Mouse (Mus musculus) liver, embryonic 15.5 days (tissue): Measurements from ENCODE around the gene Pik3r3. TPM values are rescaled to one million over a fixed set of nuclear protein-coding genes. Genes with fewer than 3 reads are reported as not detected.
"Not testable (repeated sequence)": the region's sequence is repeated elsewhere in the genome, so short reads cannot be mapped to it uniquely, and the experiment has no call there.

Experiments
- ATAC-seq: fragments of 200-750 bp; cut with Nextera tagmentation; 2 replicates; pipeline ENCODE4 v1.8.0; 2017; ENCODE audit warnings: moderate number of reproducible peaks, mild to moderate bottlenecking, moderate library complexity; ENCODE audit not compliant: insufficient read depth
- H3K27ac ChIP-seq: fragments of 300-500 bp; sonication (generic); replicated peaks from 2 replicates; pipeline ENCODE4 v1.5.1; 2015; ENCODE audit warnings: mild to moderate bottlenecking, inconsistent platforms
- H3K27me3 ChIP-seq: fragments of 300-500 bp; sonication (generic); 2 replicates; pipeline ENCODE4 v1.6.1; 2015; ENCODE audit warnings: mild to moderate bottlenecking, inconsistent platforms
- H3K36me3 ChIP-seq: fragments of 300-500 bp; sonication (generic); replicated peaks from 2 replicates; pipeline ENCODE4 v1.6.1; 2015; ENCODE audit warnings: moderate library complexity, mild to moderate bottlenecking, inconsistent platforms
- H3K4me1 ChIP-seq: fragments of 300-500 bp; sonication (generic); replicated peaks from 2 replicates; pipeline ENCODE4 v1.6.1; 2015; ENCODE audit warnings: inconsistent platforms
- H3K4me2 ChIP-seq: fragments of 300-500 bp; sonication (generic); 2 replicates; pipeline ENCODE4 v1.6.1; 2015; ENCODE audit warnings: moderate library complexity, mild to moderate bottlenecking, inconsistent platforms
- H3K4me3 ChIP-seq: fragments of 300-500 bp; sonication (generic); replicated peaks from 2 replicates; pipeline ENCODE4 v1.5.1; 2015; ENCODE audit warnings: mild to moderate bottlenecking, inconsistent platforms
- H3K9ac ChIP-seq: fragments of 300-500 bp; sonication (generic); 2 replicates; pipeline ENCODE4 v1.6.1; 2015; ENCODE audit warnings: moderate library complexity, mild to moderate bottlenecking, inconsistent platforms
- H3K9me3 ChIP-seq: fragments of 300-500 bp; sonication (generic); replicated peaks from 2 replicates; pipeline ENCODE4 v1.6.1; 2016; ENCODE audit warnings: inconsistent platforms
- WGBS: fragments of 180-500 bp; shearing (Covaris S2); methylation state at CpG from one replicate; pipeline ENCODE4 v1.1.7; 2015; ENCODE audit warnings: mixed read lengths; ENCODE audit not compliant: insufficient replicate concordance; 5-methylcytosine and 5-hydroxymethylcytosine counted together
- polyA plus RNA-seq: library from polyadenylated mRNA; unstranded; fragments of >200 nt; fragmentation: Nextera tagmentation; extraction: Ambion mirVana; gene quantifications from 2 replicates; pipeline ENCODE4 v1.2.1, GENCODE M21; 2015

Gene Pik3r3
- polyA plus RNA-seq, 1 experiment from 2014 or later, result 0.63 TPM

- H3K27me3 ChIP-seq, result no peaks in the 10 kb centered on the region
- H3K9ac ChIP-seq, result no peak overlapping the region
- no peak for ATAC-seq
- H3K4me1 ChIP-seq, result peaks cover 28% of the 10 kb centered on the region
- no peaks in the 10 kb centered on the region for H3K9me3 ChIP-seq
- no peak overlapping the region for H3K4me3 ChIP-seq
- H3K4me2 ChIP-seq, result no peak overlapping the region
- 0 out of 2 replicates have a peak overlapping the region, but pooled peaks have one; percentile 75 for H3K27ac ChIP-seq
- H3K36me3 ChIP-seq, result no peaks in the 10 kb centered on the region
- 36% methylated on average over 4 of the region's 4 CpGs for WGBS
Observed at GRCm38 (mm10) chr4:116192286-116192835, 29.1 kb upstream of the Pik3r3 start.

DNA sequence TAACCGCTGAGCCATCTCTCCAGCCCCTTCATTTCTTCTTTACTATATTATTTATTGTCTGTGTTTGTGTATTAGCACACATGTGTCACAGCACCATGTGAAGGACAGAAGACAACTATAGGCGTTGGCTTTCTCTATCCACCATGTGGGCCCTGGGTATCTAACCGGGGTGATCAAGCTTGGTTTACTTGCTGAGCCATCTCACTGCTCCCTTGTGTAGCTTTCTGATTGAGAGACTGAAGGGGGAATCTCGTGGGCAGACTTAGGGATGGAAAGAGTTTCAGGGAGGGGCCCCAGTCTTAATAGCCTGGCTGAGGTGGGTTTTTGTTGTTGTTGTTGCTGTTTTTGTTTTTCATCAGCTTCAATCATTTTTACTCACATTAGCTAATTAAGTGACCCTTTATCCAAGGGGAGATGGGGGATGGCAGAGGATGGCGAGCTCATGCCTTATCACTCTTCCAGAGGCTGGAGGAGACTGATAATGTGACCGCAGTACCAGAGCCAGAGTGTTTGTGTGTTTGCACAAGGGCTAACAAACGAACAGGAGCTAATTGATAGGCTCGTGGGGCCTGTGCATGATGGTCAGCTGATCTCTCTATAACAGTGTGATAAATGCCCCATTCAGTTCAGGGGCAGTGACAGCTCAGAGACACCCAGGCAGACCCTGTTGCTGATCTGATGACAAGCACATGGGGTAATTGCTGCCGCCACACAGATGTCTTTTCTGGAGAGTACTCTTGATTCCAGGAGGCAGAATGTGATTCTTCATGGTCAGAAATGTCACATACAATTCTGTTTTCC is 27.6 kb upstream of the Pik3r3 start:
- peak; percentile 98 for ATAC-seq
- H3K27me3 ChIP-seq, result no peaks in the 10 kb centered on the region
- peak overlapping the region; percentile 75 for H3K27ac ChIP-seq
- H3K36me3 ChIP-seq, result no peaks in the 10 kb centered on the region
- H3K4me3 ChIP-seq, result no peak overlapping the region
- peaks cover 28% of the 10 kb centered on the region for H3K4me1 ChIP-seq
- H3K9ac ChIP-seq, result peak overlapping the region; percentile 22; the same call in 1 of the 2 replicates
- peak overlapping the region; percentile 19 for H3K4me2 ChIP-seq
- 24% methylated on average over 9 of the region's 9 CpGs for WGBS
- H3K9me3 ChIP-seq, result no peaks in the 10 kb centered on the region

DNA sequence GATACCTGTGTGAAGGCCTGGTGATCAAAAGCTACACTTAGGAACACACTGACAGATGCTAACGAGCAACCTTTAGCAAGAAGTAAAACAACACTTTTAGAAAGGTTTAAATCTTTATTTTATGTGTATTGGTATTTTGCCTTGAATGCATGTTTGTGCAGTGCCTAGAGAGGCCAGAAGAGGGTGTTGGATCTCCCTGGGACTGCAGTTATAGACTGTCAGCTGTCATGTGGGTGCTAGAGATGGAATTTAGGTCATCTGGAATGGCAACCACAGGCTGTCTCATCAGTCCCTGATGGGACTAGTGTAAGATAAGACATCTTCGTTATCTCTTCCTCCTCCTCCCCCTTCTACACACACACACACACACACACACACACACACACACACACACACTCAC is 23.0 kb upstream of the Pik3r3 start:
- Histone ChIP-seq H3K4me2 (no peak overlapping the region), H3K27ac (no peak overlapping the region), H3K36me3 (no peaks in the 10 kb centered on the region), H3K9me3 (no peaks in the 10 kb centered on the region), H3K4me1 (peaks cover 18% of the 10 kb centered on the region), H3K27me3 (no peaks in the 10 kb centered on the region), H3K9ac (no peak overlapping the region), H3K4me3 (no peak overlapping the region)
- ATAC-seq, result no peak
- 52% methylated on average over 2 of the region's 2 CpGs for WGBS

GRCm38 (mm10) chr4:116204422-116204821 is 17.0 kb upstream of the Pik3r3 start:
- H3K9me3 ChIP-seq, result no peaks in the 10 kb centered on the region
- H3K4me3 ChIP-seq, result no peak overlapping the region
- H3K27ac ChIP-seq, result no peak overlapping the region
- 28% methylated on average over 3 of the region's 3 CpGs for WGBS
- no peak overlapping the region for H3K9ac ChIP-seq
- ATAC-seq, result no peak
- no peak overlapping the region for H3K4me2 ChIP-seq
- H3K27me3 ChIP-seq, result no peaks in the 10 kb centered on the region
- H3K36me3 ChIP-seq, result no peaks in the 10 kb centered on the region
- H3K4me1 ChIP-seq, result no peaks in the 10 kb centered on the region

GRCm38 (mm10) chr4:116206531-116206930 is 14.9 kb upstream of the Pik3r3 start:
- no peak overlapping the region for H3K4me2 ChIP-seq
- no peak overlapping the region for H3K27ac ChIP-seq
- 68% methylated on average over 4 of the region's 4 CpGs for WGBS
- H3K4me1 ChIP-seq, result no peaks in the 10 kb centered on the region
- no peak for ATAC-seq
- no peaks in the 10 kb centered on the region for H3K9me3 ChIP-seq
- no peak overlapping the region for H3K9ac ChIP-seq
- no peak overlapping the region for H3K4me3 ChIP-seq
- no peaks in the 10 kb centered on the region for H3K27me3 ChIP-seq
- no peaks in the 10 kb centered on the region for H3K36me3 ChIP-seq

GRCm38 (mm10) chr4:116208891-116209290 is 12.5 kb upstream of the Pik3r3 start:
- H3K9ac ChIP-seq, result no peak overlapping the region
- H3K4me2 ChIP-seq, result no peak overlapping the region
- 42% methylated on average over 1 of the region's 1 CpGs for WGBS
- H3K27ac ChIP-seq, result no peak overlapping the region
- H3K4me1 ChIP-seq, result no peaks in the 10 kb centered on the region
- H3K4me3 ChIP-seq, result no peak overlapping the region
- 0 out of 2 replicates have a peak, but pooled peaks cover under 1% of the 10 kb centered on the region for H3K27me3 ChIP-seq
- no peaks in the 10 kb centered on the region for H3K36me3 ChIP-seq
- no peak for ATAC-seq
- H3K9me3 ChIP-seq, result no peaks in the 10 kb centered on the region

DNA sequence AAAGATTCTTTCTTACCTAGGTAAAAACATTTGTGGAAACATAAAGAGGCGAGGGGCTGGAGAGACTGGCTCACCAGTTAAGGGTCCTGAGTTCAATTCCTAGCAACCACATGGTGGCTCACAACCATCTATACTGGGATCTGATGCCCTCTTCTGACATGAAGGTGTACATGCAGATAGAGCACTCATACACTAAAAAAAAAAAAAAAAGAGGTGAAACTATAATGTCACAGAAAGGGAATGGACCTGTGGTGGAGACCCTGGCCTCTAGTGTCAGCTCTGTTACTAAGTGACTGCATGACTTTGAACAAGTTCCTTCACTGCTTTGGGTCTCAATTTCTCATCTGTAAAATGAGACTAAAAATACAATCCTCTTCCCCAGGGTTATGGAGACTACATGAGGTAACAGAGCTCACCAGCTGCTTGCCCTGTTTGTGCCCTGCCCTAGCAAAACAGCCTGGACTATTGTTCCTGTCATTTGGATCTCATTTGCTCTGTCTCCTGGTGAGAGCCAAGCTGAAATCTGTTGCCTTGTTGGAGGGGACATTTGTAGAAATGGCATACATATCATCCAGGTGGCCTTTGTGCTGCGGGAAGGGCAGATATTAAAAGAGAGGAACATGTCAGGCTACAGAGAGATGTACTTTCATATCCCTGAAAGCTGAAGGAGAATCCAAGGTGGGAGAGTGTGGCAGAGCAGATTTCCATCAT is 5.4 kb upstream of the Pik3r3 start:
- H3K27me3 ChIP-seq, result peaks cover 27% of the 10 kb centered on the region; the same call in 1 of the 2 replicates
- H3K4me2 ChIP-seq, result no peak overlapping the region
- H3K9ac ChIP-seq, result no peak overlapping the region
- 78% methylated on average over 2 of the region's 2 CpGs for WGBS
- no peaks in the 10 kb centered on the region for H3K9me3 ChIP-seq
- H3K4me1 ChIP-seq, result peaks cover 9% of the 10 kb centered on the region
- ATAC-seq, result no peak
- H3K4me3 ChIP-seq, result no peak overlapping the region
- H3K36me3 ChIP-seq, result no peaks in the 10 kb centered on the region
- H3K27ac ChIP-seq, result no peak overlapping the region

DNA sequence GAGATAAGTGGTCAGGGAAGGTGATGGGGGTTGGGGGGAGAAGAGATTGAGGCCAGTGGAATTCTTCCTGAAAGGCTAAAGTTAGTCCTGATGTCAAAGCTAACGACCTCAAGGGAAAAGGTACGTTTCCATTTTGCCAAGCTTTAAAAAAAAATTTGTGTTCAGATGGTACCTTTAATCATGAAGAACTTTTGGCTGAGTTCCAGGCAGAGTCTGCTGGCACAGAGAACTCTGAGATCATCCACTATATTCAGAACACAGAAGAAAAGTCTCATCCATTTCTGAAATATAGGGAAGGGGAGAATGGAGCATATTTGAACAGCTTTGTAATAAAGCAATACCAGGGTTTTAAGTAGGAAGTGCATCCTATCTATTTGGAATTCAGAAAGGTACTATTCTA is 4.4 kb upstream of the Pik3r3 start:
- H3K36me3 ChIP-seq, result no peaks in the 10 kb centered on the region
- peaks cover 32% of the 10 kb centered on the region for H3K27me3 ChIP-seq
- H3K4me2 ChIP-seq, result no peak overlapping the region
- no peaks in the 10 kb centered on the region for H3K9me3 ChIP-seq
- no peak overlapping the region for H3K27ac ChIP-seq
- 41% methylated on average over 2 of the region's 2 CpGs for WGBS
- no peak for ATAC-seq
- H3K4me3 ChIP-seq, result no peak overlapping the region
- peaks cover 14% of the 10 kb centered on the region for H3K4me1 ChIP-seq
- H3K9ac ChIP-seq, result no peak overlapping the region

DNA sequence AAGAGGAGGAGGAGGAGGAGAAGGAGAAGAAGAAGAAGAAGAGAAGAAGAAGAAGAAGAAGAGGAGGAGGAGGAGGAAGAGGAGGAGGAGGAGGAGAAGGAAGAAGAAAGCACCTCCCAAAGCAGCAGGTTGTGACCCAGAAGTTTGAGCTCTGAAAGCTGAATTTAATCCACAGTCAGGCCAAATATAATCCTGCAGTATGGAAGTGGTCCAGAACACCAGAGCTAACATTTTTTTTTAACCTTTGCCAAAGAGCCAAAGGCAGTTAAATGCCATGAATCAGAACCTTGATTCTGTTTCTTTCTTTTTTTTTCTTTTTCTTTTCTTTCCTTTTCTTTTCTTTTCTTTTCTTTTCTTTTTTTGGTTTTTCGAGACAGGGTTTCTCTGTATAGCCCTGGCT is 3.8 kb upstream of the Pik3r3 start:
- H3K9me3 ChIP-seq, H3K4me2 ChIP-seq, H3K27ac ChIP-seq, H3K36me3 ChIP-seq, ATAC-seq, H3K9ac ChIP-seq, H3K4me3 ChIP-seq: not testable (repeated sequence)
- 67% methylated on average over 1 of the region's 1 CpGs for WGBS
- H3K4me1 ChIP-seq, result peaks cover 21% of the 10 kb centered on the region
- H3K27me3 ChIP-seq, result peaks cover 38% of the 10 kb centered on the region

DNA sequence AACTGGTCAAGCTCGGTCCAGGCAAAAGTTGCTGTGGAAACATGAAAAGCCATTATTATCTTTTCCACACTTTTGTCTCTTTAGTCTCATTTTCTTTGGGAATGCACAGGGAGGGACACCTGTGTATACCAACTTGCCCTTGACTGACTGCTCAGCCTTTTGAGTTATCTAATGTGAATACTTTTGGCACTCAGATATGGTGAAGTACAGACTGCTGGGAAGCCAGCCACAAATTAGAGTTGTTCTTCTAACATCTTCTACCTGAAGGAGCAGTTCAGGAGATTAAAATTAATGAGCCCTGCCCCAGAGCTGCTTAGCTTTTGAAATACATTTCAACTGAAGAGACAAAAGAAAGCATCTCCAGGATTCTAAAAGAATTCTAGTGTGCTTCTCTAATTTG is 2.4 kb upstream of the Pik3r3 start:
- Histone ChIP-seq H3K9ac (no peak overlapping the region), H3K4me2 (no peak overlapping the region), H3K9me3 (no peaks in the 10 kb centered on the region), H3K36me3 (no peaks in the 10 kb centered on the region), H3K4me3 (no peak overlapping the region), H3K27me3 (peaks cover 42% of the 10 kb centered on the region), H3K27ac (no peak overlapping the region), H3K4me1 (peaks cover 22% of the 10 kb centered on the region)
- WGBS, result 69% methylated on average over 1 of the region's 1 CpGs
- ATAC-seq, result no peak

- H3K4me1 ChIP-seq, result peaks cover 22% of the 10 kb centered on the region
- ATAC-seq, result no peak
- H3K27ac ChIP-seq, result peak overlapping the region; percentile 80
- H3K4me3 ChIP-seq, result peak overlapping the region; percentile 77
- peak overlapping the region; percentile 98 for H3K4me2 ChIP-seq
- WGBS, result 23% methylated on average over 6 of the region's 6 CpGs
- peak overlapping the region; percentile 82 for H3K9ac ChIP-seq
- no peaks in the 10 kb centered on the region for H3K9me3 ChIP-seq
- H3K27me3 ChIP-seq, result peaks cover 39% of the 10 kb centered on the region
- H3K36me3 ChIP-seq, result no peaks in the 10 kb centered on the region
Observed at GRCm38 (mm10) chr4:116220071-116220650, 1.3 kb upstream of the Pik3r3 start.
